In the genomic region with DNA sequence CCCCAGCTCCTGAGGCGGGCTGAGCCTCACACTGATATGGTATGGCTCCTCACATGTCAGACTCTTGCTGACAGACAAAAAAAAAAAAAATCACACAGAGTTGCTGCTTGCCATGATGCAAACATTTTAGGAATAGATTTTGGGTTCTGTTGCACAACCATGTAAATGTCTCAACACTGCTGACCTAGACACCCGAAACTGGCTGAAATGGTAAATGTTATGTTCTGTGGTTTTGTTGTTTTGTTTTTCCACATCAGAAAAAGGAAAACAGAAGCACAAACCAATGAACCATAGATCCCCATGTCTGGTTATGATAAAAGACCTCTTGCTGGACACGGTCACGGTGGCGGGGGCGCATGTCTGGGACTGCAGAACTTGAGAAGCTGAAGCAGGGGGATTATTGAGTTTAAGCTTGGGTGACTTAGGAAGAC, we compare ENCODE assay signal across 26 mouse cellular contexts. TPM values are rescaled to one million over a fixed set of nuclear protein-coding genes. Genes with fewer than 3 reads are reported as not detected.
DNase-seq lines count a peak whose midpoint lies in the region; ATAC-seq and TF ChIP-seq lines count a peak whose summit lies in the region.
"Had no signal": no experiment of that assay in that cellular context is flagged by ENCODE, and none has a peak within 500 bp of the region (broad histone marks: within the 10 kb centered on the region; RNA-seq: fewer than 3 reads in every experiment).

No protein-coding gene starts in this region.

- WGBS in liver, adult 2 months: 40% methylated on average over 6 of the region's 6 CpGs
- WGBS in liver, embryonic 12.5 days (ENCODE audit: insufficient replicate concordance): 67% methylated on average over 6 of the region's 6 CpGs
- 45% methylated on average over 6 of the region's 6 CpGs for WGBS in spleen, adult 2 months

- no peak for TF ChIP-seq CTCF in liver, adult 2 months (IDR thresholded peaks at IDR 0.05; ENCODE audit: low read depth, low read length)
- TF ChIP-seq CTCF in spleen, adult 2 months (IDR thresholded peaks at IDR 0.05; ENCODE audit: extremely low read depth, insufficient read depth, insufficient read length, insufficient replicate concordance): no peak
- TF ChIP-seq CTCF in left cerebral cortex, adult 2 months (IDR thresholded peaks at IDR 0.05): no peak

- no peaks in the 10 kb centered on the region for H3K9me3 ChIP-seq in liver, embryonic 12.5 days (replicated peaks)
- H3K9me3 ChIP-seq: embryonic facial prominence, embryonic 15.5 days; heart, embryonic 12.5 days; hindbrain, embryonic 15.5 days; kidney, embryonic 15.5 days; midbrain, embryonic 13.5 days had no signal

- H3K4me2 ChIP-seq in liver, embryonic 12.5 days: no peak overlapping the region
- H3K4me2 ChIP-seq: embryonic facial prominence, embryonic 15.5 days; heart, embryonic 12.5 days; hindbrain, embryonic 15.5 days; kidney, embryonic 15.5 days; lung, embryonic 14.5 days; midbrain, embryonic 13.5 days had no signal

- H3K4me3 ChIP-seq in liver, adult 2 months (ENCODE audit: insufficient read depth, low read depth, low read length): no peak overlapping the region
- H3K4me3 ChIP-seq in liver, embryonic 12.5 days: no peak overlapping the region
- H3K4me3 ChIP-seq in spleen, adult 2 months (ENCODE audit: extremely low read depth, insufficient read depth, insufficient read length): no peak overlapping the region
- no peak overlapping the region for H3K4me3 ChIP-seq in left cerebral cortex, adult 2 months
- H3K4me3 ChIP-seq: embryonic facial prominence, embryonic 15.5 days; heart, embryonic 12.5 days; hindbrain, embryonic 15.5 days; kidney, embryonic 15.5 days; midbrain, embryonic 13.5 days had no signal

- H3K27ac ChIP-seq in liver, adult 2 months (replicated peaks; ENCODE audit: insufficient read depth, low read depth, low read length): peak overlapping the region; percentile 98
- H3K27ac ChIP-seq in liver, embryonic 12.5 days: no peak overlapping the region
- H3K27ac ChIP-seq in spleen, adult 2 months (ENCODE audit: insufficient read depth, low read length): peak overlapping the region; percentile 89
- no peak overlapping the region for H3K27ac ChIP-seq in left cerebral cortex, adult 2 months
- H3K27ac ChIP-seq: embryonic facial prominence, embryonic 15.5 days; hindbrain, embryonic 15.5 days; kidney, embryonic 15.5 days; midbrain, embryonic 13.5 days had no signal

- intact Hi-C loops in left cerebral cortex, adult 2 months (cut with DNase I): no loop called here

- 0 out of 2 replicates have a peak, but pooled peaks cover 2% of the 10 kb centered on the region for H3K36me3 ChIP-seq in liver, adult 2 months (ENCODE audit: control insufficient read depth, insufficient read depth, low read length)
- H3K36me3 ChIP-seq in liver, embryonic 12.5 days: no peaks in the 10 kb centered on the region
- no peaks in the 10 kb centered on the region for H3K36me3 ChIP-seq in spleen, adult 2 months (ENCODE audit: control insufficient read depth, insufficient read depth, low read length)
- H3K36me3 ChIP-seq: embryonic facial prominence, embryonic 15.5 days; heart, embryonic 12.5 days; hindbrain, embryonic 15.5 days; kidney, embryonic 15.5 days; midbrain, embryonic 13.5 days had no signal

- H3K79me2 ChIP-seq in liver, adult 2 months (ENCODE audit: control insufficient read depth, insufficient read depth, low read length): peaks cover under 1% of the 10 kb centered on the region; the same call in 1 of the 2 replicates

- H3K4me1 ChIP-seq in liver, adult 2 months (ENCODE audit: control insufficient read depth, insufficient read depth, low read length): peaks cover 31% of the 10 kb centered on the region
- H3K4me1 ChIP-seq in liver, embryonic 12.5 days: peaks cover 45% of the 10 kb centered on the region
- H3K4me1 ChIP-seq in spleen, adult 2 months (ENCODE audit: control insufficient read depth, insufficient read depth, insufficient read length): peaks cover 16% of the 10 kb centered on the region; the same call in 1 of the 2 replicates
- H3K4me1 ChIP-seq: hindbrain, embryonic 15.5 days; midbrain, embryonic 13.5 days had no signal

- no peak for ATAC-seq in liver, embryonic 12.5 days
- ATAC-seq in common myeloid progenitor, adult 5-6 weeks (replicated peaks; ENCODE audit: low read depth, poor library complexity, severe bottlenecking): peak; percentile 61
- ATAC-seq in neutrophil, adult 5-6 weeks (ENCODE audit: extremely low read depth, insufficient number of reproducible peaks, low FRiP score, poor library complexity, severe bottlenecking): peak; percentile 43
- ATAC-seq: activated CD4-positive, CD25-positive, alpha-beta regulatory T cell, adult 4 months; intestine, embryonic 16.5 days; midbrain, embryonic 13.5 days; Patski had no signal

- DNase-seq in liver, adult 2 months (ENCODE audit: extremely low read depth, low read depth, low spot score): peak; percentile 83
- DNase-seq in spleen, adult 2 months (ENCODE audit: low read depth in 1 of 2, low spot score in 2 of 2): peak in 1 of 2 experiments; percentile 66
- no peak for DNase-seq in spleen, postnatal 14 days (ENCODE audit: low spot score in 2 of 2)
- no peak for DNase-seq in left cerebral cortex, adult 2 months (ENCODE audit: extremely low spot score in 1 of 2, low spot score in 2 of 2)
- no peak for DNase-seq in retina, embryonic 14.5 days (ENCODE audit: low spot score)
- DNase-seq: adrenal gland, postnatal 25 days; cerebellum, adult 9-11 months; thymus, adult 2 months had no signal

- H3K27me3 ChIP-seq in liver, adult 2 months (ENCODE audit: control insufficient read depth, insufficient read depth, low read length): no peaks in the 10 kb centered on the region
- no peaks in the 10 kb centered on the region for H3K27me3 ChIP-seq in liver, embryonic 12.5 days (replicated peaks)
- H3K27me3 ChIP-seq in spleen, adult 2 months (ENCODE audit: control insufficient read depth, insufficient read depth, low read length): no peaks in the 10 kb centered on the region
- H3K27me3 ChIP-seq: embryonic facial prominence, embryonic 15.5 days; heart, embryonic 12.5 days; hindbrain, embryonic 15.5 days; kidney, embryonic 15.5 days; midbrain, embryonic 13.5 days; Patski had no signal

- peak overlapping the region; percentile 41 for H3K9ac ChIP-seq in liver, adult 2 months (ENCODE audit: low read depth, low read length)
- H3K9ac ChIP-seq in liver, embryonic 12.5 days: no peak overlapping the region
- H3K9ac ChIP-seq: embryonic facial prominence, embryonic 15.5 days; heart, embryonic 12.5 days; hindbrain, embryonic 15.5 days; kidney, embryonic 15.5 days; lung, embryonic 14.5 days; midbrain, embryonic 13.5 days had no signal

- no peak for TF ChIP-seq POLR2A in liver, adult 2 months (IDR thresholded peaks at IDR 0.05; ENCODE audit: extremely low read depth, insufficient read depth, low read length)
- no peak for TF ChIP-seq POLR2A in spleen, adult 2 months (IDR thresholded peaks at IDR 0.05; ENCODE audit: low read depth, low read length)

RNA-seq across cellular contexts. Expression of a gene that starts 2.5 kb away (rescaled TPM):
- total RNA-seq in liver, adult 2 months (2014; rRNA removed): 2,758 and 2,845 TPM in 2 replicates
- polyA plus RNA-seq in liver, adult 2 months (2012; rRNA removed): 3,664 and 4,159 TPM in 2 replicates
- polyA plus RNA-seq in liver, embryonic 12.5 days (2016; fragmentation: Nextera tagmentation; extraction: Ambion mirVana): 15.4 and 18.1 TPM in 2 replicates
- 0.25 and 0.28 TPM in 2 replicates for polyA plus RNA-seq in spleen, adult 2 months (2012; rRNA removed)
- total RNA-seq in common myeloid progenitor, adult 5-6 weeks (2017): not detected in 2 replicates
- 0.23 TPM in 1 of 2 replicates, not detected in the other for total RNA-seq in neutrophil, adult 5-6 weeks (2017)
- not detected for total RNA-seq in left cerebral cortex, adult 2 months (2021)
- total RNA-seq: heart, postnatal 25 days; layer of hippocampus, postnatal 25 days had no signal
- polyA plus RNA-seq: forebrain, embryonic 11.5 days; frontal cortex, adult 2 months; hindbrain, embryonic 15.5 days; limb, embryonic 11.5 days; midbrain, embryonic 13.5 days had no signal

RNA-seq across cellular contexts. Expression of a gene that starts 2.6 kb away (rescaled TPM):
- 38.2 and 45.8 TPM in 2 replicates for total RNA-seq in liver, adult 2 months (2014; rRNA removed)
- 86.3 and 159 TPM in 2 replicates for polyA plus RNA-seq in liver, adult 2 months (2012; rRNA removed)
- 2.7 and 4.9 TPM in 2 replicates for polyA plus RNA-seq in liver, embryonic 12.5 days (2016; fragmentation: Nextera tagmentation; extraction: Ambion mirVana)
- polyA plus RNA-seq in spleen, adult 2 months (2012; rRNA removed): not detected in 2 replicates
- not detected in 2 replicates for total RNA-seq in common myeloid progenitor, adult 5-6 weeks (2017)
- not detected in 2 replicates for total RNA-seq in neutrophil, adult 5-6 weeks (2017)
- total RNA-seq in left cerebral cortex, adult 2 months (2021): not detected
- total RNA-seq: heart, postnatal 25 days; layer of hippocampus, postnatal 25 days had no signal
- polyA plus RNA-seq: activated CD4-positive, CD25-positive, alpha-beta regulatory T cell, adult 4 months; embryonic facial prominence, embryonic 15.5 days; forebrain, embryonic 11.5 days; frontal cortex, adult 2 months; gonadal fat pad, adult 2 months; heart, embryonic 12.5 days; hindbrain, embryonic 15.5 days; intestine, embryonic 16.5 days; limb, embryonic 11.5 days; lung, embryonic 14.5 days; midbrain, embryonic 13.5 days; Patski; thymus, adult 2 months had no signal

RNA-seq across cellular contexts. Expression of a gene that starts 6.0 kb away (rescaled TPM):
- 283 and 389 TPM in 2 replicates for total RNA-seq in liver, adult 2 months (2014; rRNA removed)
- 221 and 425 TPM in 2 replicates for polyA plus RNA-seq in liver, adult 2 months (2012; rRNA removed)
- 389 and 406 TPM in 2 replicates for polyA plus RNA-seq in liver, embryonic 12.5 days (2016; fragmentation: Nextera tagmentation; extraction: Ambion mirVana)
- polyA plus RNA-seq in spleen, adult 2 months (2012; rRNA removed): 1.2 and 5.5 TPM in 2 replicates
- total RNA-seq in common myeloid progenitor, adult 5-6 weeks (2017): not detected in 2 replicates
- total RNA-seq in neutrophil, adult 5-6 weeks (2017): 14.0 and 17.5 TPM in 2 replicates
- not detected for total RNA-seq in left cerebral cortex, adult 2 months (2021)
- total RNA-seq: adrenal gland, postnatal 25 days; heart, postnatal 25 days; layer of hippocampus, postnatal 25 days had no signal
- polyA plus RNA-seq: activated CD4-positive, CD25-positive, alpha-beta regulatory T cell, adult 4 months; forebrain, embryonic 11.5 days; frontal cortex, adult 2 months; Patski had no signal

RNA-seq across cellular contexts. Expression of a gene that starts 8.7 kb away (rescaled TPM):
- 7,017 and 7,765 TPM in 2 replicates for total RNA-seq in liver, adult 2 months (2014; rRNA removed)
- polyA plus RNA-seq in liver, adult 2 months (2012; rRNA removed): 5,801 and 8,240 TPM in 2 replicates
- polyA plus RNA-seq in liver, embryonic 12.5 days (2016; fragmentation: Nextera tagmentation; extraction: Ambion mirVana): 190 and 197 TPM in 2 replicates
- 4.3 and 6.7 TPM in 2 replicates for polyA plus RNA-seq in spleen, adult 2 months (2012; rRNA removed)
- 7.3 TPM in 1 of 2 replicates, not detected in the other for total RNA-seq in common myeloid progenitor, adult 5-6 weeks (2017)
- 2.7 and 12.5 TPM in 2 replicates for total RNA-seq in neutrophil, adult 5-6 weeks (2017)
- total RNA-seq in left cerebral cortex, adult 2 months (2021): 1 to 10 TPM; 3.5 to 3.7 TPM
- polyA plus RNA-seq: activated CD4-positive, CD25-positive, alpha-beta regulatory T cell, adult 4 months had no signal

RNA-seq across cellular contexts. Expression of a gene that starts 15.2 kb away (rescaled TPM):
- total RNA-seq in liver, adult 2 months (2014; rRNA removed): 23,407 and 25,019 TPM in 2 replicates
- polyA plus RNA-seq in liver, adult 2 months (2012; rRNA removed): 39,394 and 43,401 TPM in 2 replicates
- polyA plus RNA-seq in liver, embryonic 12.5 days (2016; fragmentation: Nextera tagmentation; extraction: Ambion mirVana): 1,254 and 1,289 TPM in 2 replicates
- polyA plus RNA-seq in spleen, adult 2 months (2012; rRNA removed): 1,613 and 1,762 TPM in 2 replicates
- total RNA-seq in common myeloid progenitor, adult 5-6 weeks (2017): 659 and 679 TPM in 2 replicates
- total RNA-seq in neutrophil, adult 5-6 weeks (2017): 399 and 429 TPM in 2 replicates
- total RNA-seq in left cerebral cortex, adult 2 months (2021): 1,000 to 10,000 TPM; 1,824 to 1,912 TPM

Comparison
In these comparisons a context has a peak if more than half of its experiments do, and no peak if none do; other contexts are left out.
1. H3K27ac ChIP-seq: peak in liver, adult 2 months (single experiment) and spleen, adult 2 months (single experiment); none in liver, embryonic 12.5 days (single experiment) and left cerebral cortex, adult 2 months (single experiment).
2. RNA of a gene that starts 2.5 kb away (total RNA-seq): 2,758 to 2,845 TPM in liver, adult 2 months; not detected in left cerebral cortex, adult 2 months, 0.23 TPM in neutrophil, adult 5-6 weeks and not detected in common myeloid progenitor, adult 5-6 weeks; every median in the first group is over 1,000 times any median in the second.
3. RNA of a gene that starts 2.6 kb away (total RNA-seq): 38.2 to 45.8 TPM in liver, adult 2 months; not detected in common myeloid progenitor, adult 5-6 weeks, not detected in neutrophil, adult 5-6 weeks and not detected in left cerebral cortex, adult 2 months; every median in the first group is over 10 times any median in the second.
4. RNA of a gene that starts 6.0 kb away (total RNA-seq): 283 to 389 TPM in liver, adult 2 months; 14.0 to 17.5 TPM in neutrophil, adult 5-6 weeks, not detected in left cerebral cortex, adult 2 months and not detected in common myeloid progenitor, adult 5-6 weeks; every median in the first group is over 10 times any median in the second.